Mouse (Mus musculus) heart, embryonic 14.5 days (tissue): ENCODE data around the gene Tmprss9. TPM values are rescaled to one million over a fixed set of nuclear protein-coding genes. Genes with fewer than 3 reads are reported as not detected.

Experiments used
- microRNA counts: library from miRNA; unstranded; fragments of <30 nt; microRNA quantifications from one replicate; lab custom pipeline; 2016
- microRNA-seq: library from miRNA; unstranded; fragments of <30 nt; microRNA quantifications from one replicate; pipeline ENCODE4, GENCODE M21; 2016
- polyA plus RNA-seq: library from polyadenylated mRNA; unstranded; fragments of >200 nt; fragmentation: Nextera tagmentation; extraction: Ambion mirVana; gene quantifications from 2 replicates; pipeline ENCODE4 v1.2.1, GENCODE M21; 2014

The Tmprss9 gene
- polyA plus RNA-seq, 1 experiment from 2014 or later = 0.05 TPM

MicroRNAs encoded within 50 kb of the gene (microRNA counts, 519-probe panel; counts per million panel counts)
- 322 counts per million, percentile 70 among the panel's probes with 10 or more counts for microRNA mmu-miR-1982 (lab: Ali Mortazavi, UCI)

Small RNAs within 50 kb of the gene (microRNA-seq; reads per million reads assigned to microRNA genes)
- gene Mir1982 = 5.3 reads per million, percentile 15 among the genes with 10 or more reads in this experiment

Other genes starting within 250 kb of the Tmprss9 start
- gene Csnk1g2, start 249.0 kb upstream of the Tmprss9 start, polyA plus RNA-seq = 64.8 and 65.0 TPM in 2 replicates
- 49.4 and 53.8 TPM in 2 replicates for gene Btbd2, start 214.8 kb upstream of the Tmprss9 start, polyA plus RNA-seq
- gene Mknk2, start 193.7 kb upstream of the Tmprss9 start, polyA plus RNA-seq = 69.5 and 82.7 TPM in 2 replicates
- gene Mob3a, start 169.9 kb upstream of the Tmprss9 start, polyA plus RNA-seq = 19.1 and 22.3 TPM in 2 replicates
- 3.5 and 7.0 TPM in 2 replicates for gene Izumo4, start 169.7 kb upstream of the Tmprss9 start, polyA plus RNA-seq
- gene Ap3d1, start 129.6 kb upstream of the Tmprss9 start, polyA plus RNA-seq = 45.0 and 54.5 TPM in 2 replicates
- 26.5 and 28.2 TPM in 2 replicates for gene Dot1l, start 116.6 kb upstream of the Tmprss9 start, polyA plus RNA-seq
- gene Sf3a2, start 73.7 kb upstream of the Tmprss9 start, polyA plus RNA-seq = 49.2 and 51.0 TPM in 2 replicates
- gene Plekhj1, start 73.2 kb upstream of the Tmprss9 start, polyA plus RNA-seq = 71.1 and 75.4 TPM in 2 replicates
- gene Amh, start 66.6 kb upstream of the Tmprss9 start, polyA plus RNA-seq = 0.12 TPM in 1 of 2 replicates, not detected in the other
- 5.5 and 5.6 TPM in 2 replicates for gene Jsrp1, start 58.4 kb upstream of the Tmprss9 start, polyA plus RNA-seq
- 2,025 and 2,172 TPM in 2 replicates for gene Oaz1, start 45.2 kb upstream of the Tmprss9 start, polyA plus RNA-seq
- gene Lingo3, start 27.8 kb upstream of the Tmprss9 start, polyA plus RNA-seq = 0.46 TPM in 2 replicates
- gene Lsm7, start 16.6 kb upstream of the Tmprss9 start, polyA plus RNA-seq = 200 and 230 TPM in 2 replicates
- 21.3 and 23.7 TPM in 2 replicates for gene Sppl2b, start 16.6 kb upstream of the Tmprss9 start, polyA plus RNA-seq
- gene Timm13, start 29.1 kb downstream of the Tmprss9 start, polyA plus RNA-seq = 310 and 338 TPM in 2 replicates
- gene Lmnb2, start 46.4 kb downstream of the Tmprss9 start, polyA plus RNA-seq = 7.3 and 8.1 TPM in 2 replicates
- 34.5 and 39.8 TPM in 2 replicates for gene Gadd45b, start 58.2 kb downstream of the Tmprss9 start, polyA plus RNA-seq
- gene Gng7, start 143.1 kb downstream of the Tmprss9 start, polyA plus RNA-seq = 1.2 and 1.4 TPM in 2 replicates
- gene Diras1, start 153.8 kb downstream of the Tmprss9 start, polyA plus RNA-seq = not detected in 2 replicates
- 5.0 and 5.2 TPM in 2 replicates for gene Slc39a3, start 165.6 kb downstream of the Tmprss9 start, polyA plus RNA-seq
- gene Sgta, start 188.3 kb downstream of the Tmprss9 start, polyA plus RNA-seq = 133 and 136 TPM in 2 replicates
- gene Thop1, start 198.2 kb downstream of the Tmprss9 start, polyA plus RNA-seq = 18.0 and 20.8 TPM in 2 replicates
- gene Creb3l3, start 227.0 kb downstream of the Tmprss9 start, polyA plus RNA-seq = 0.27 and 0.46 TPM in 2 replicates
- gene Map2k2, start 234.1 kb downstream of the Tmprss9 start, polyA plus RNA-seq = 147 and 159 TPM in 2 replicates